In the genomic region with DNA sequence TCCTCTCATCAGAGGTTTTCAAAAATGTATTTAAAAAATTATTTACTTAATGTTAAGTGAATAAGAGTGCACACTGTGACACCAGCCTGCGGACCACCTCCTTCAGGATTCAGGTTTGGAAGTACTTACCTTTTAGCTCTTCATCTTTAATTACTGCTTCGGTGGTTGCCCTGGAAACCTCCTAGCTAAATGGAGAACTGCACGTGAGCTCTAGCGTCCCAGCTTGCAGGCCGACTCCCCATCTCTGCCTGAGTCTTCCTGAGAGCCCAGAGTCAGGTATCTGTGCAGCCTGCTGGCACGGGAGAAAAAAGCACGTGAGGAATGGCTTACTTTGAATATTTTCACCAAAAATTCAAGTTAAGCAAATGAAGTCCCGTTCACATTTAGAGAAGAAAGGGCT, we compare ENCODE assay signal across 16 mouse cellular contexts.
"Had no signal": no experiment of that assay in that cellular context is flagged by ENCODE, and none has a peak within 500 bp of the region (broad histone marks: within the 10 kb centered on the region; RNA-seq: fewer than 3 reads in every experiment).

No protein-coding gene starts in this region.

- DNase-seq: kidney, postnatal 25 days; layer of hippocampus, postnatal 36 days; liver, embryonic 13.5 days; lung, adult 2 months; lung, postnatal 14 days; lung, postnatal 4 days; right cerebral cortex, adult 18-20 months; right cerebral cortex, postnatal 25 days; thymus, adult 18-20 months; thymus, postnatal 36 days had no signal

- H3K4me3 ChIP-seq: layer of hippocampus, adult 2 months; left cerebral cortex, adult 2 months; liver, embryonic 13.5 days; neural tube, embryonic 13.5 days had no signal

- ATAC-seq: intestine, postnatal 0 days had no signal

- H3K9ac ChIP-seq: liver, embryonic 13.5 days; neural tube, embryonic 13.5 days had no signal

- H3K27ac ChIP-seq: kidney, postnatal 0 days; left cerebral cortex, adult 2 months; liver, embryonic 13.5 days; neural tube, embryonic 13.5 days had no signal

- H3K9me3 ChIP-seq: liver, embryonic 13.5 days; neural tube, embryonic 13.5 days had no signal

- H3K4me2 ChIP-seq: liver, embryonic 13.5 days; midbrain, embryonic 11.5 days; neural tube, embryonic 13.5 days had no signal

- H3K27me3 ChIP-seq: neural tube, embryonic 13.5 days had no signal

- H3K36me3 ChIP-seq: liver, embryonic 13.5 days; neural tube, embryonic 13.5 days had no signal
